Mouse (Mus musculus): ENCODE measurements around the gene Spata48. TPM values are rescaled to one million over a fixed set of nuclear protein-coding genes. Genes with fewer than 3 reads are reported as not detected.
A peak's percentile ranks its signal among the peaks of the same experiment; 100 is the strongest.

Gene Spata48
- polyA plus RNA-seq (2015; fragmentation: Nextera tagmentation; extraction: Ambion mirVana) = 0.15 and 1.8 TPM in 2 replicates

GRCm38 (mm10) chr11:11461635-11462560, at the start of gene Spata48, which contains the start of gene Zpbp:
Gene Spata48 (plus strand): TSS chr11:11462094.
Gene Zpbp (minus strand): TSS chr11:11462408.
- Histone ChIP-seq H3K9ac (ENCODE audit: low read length) (peak within 1 kb of the TSS; percentile 74), H3K4me2 (ENCODE audit: low read depth, low read length) (peak within 1 kb of the TSS; percentile 73), H3K4me3 (ENCODE audit: low read length) (peak within 1 kb of the TSS; percentile 62), H3K27ac (ENCODE audit: low read length) (peak within 1 kb of the TSS; percentile 60), H3K36me3 (ENCODE audit: control insufficient read depth, insufficient read depth, low read length) (no peaks in the 10 kb centered on the region), H3K9me3 (ENCODE audit: control insufficient read depth, low read length) (no peaks in the 10 kb centered on the region), H3K27me3 (ENCODE audit: control insufficient read depth, insufficient read depth, low read depth, low read length) (no peaks in the 10 kb centered on the region), H3K4me1 (replicated peaks; ENCODE audit: control insufficient read depth, insufficient read depth, low read length) (no peaks in the 10 kb centered on the region)
- ATAC-seq (ENCODE audit: low read depth) = peak; percentile 98
- 3% methylated on average over 48 of the region's 66 CpGs for WGBS

DNA sequence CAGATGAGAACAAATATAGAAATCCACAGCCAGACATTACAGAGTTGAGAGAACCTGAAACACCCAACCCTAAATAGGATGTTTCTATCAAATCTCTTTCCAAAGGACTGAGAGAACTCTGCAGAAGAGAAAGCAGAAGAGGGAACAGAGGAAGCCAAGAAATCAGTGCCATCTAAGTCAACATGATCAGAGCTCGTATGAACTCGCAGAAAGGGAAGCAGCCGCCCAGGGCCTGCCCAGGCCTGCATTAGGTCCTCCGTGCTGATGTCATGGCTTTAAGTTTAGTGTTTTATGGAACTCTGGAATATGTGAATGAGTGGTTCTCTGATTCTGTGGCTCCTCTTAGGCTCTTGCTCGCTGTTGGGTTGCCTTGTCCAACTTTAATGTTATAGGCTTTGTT, 47.7 kb upstream of the Spata48 start:
- ATAC-seq (ENCODE audit: low read depth) = no peak
- 80% methylated on average over 5 of the region's 5 CpGs for WGBS

GRCm38 (mm10) chr11:11417356-11417755, 44.5 kb upstream of the Spata48 start:
- 76% methylated on average over 2 of the region's 2 CpGs for WGBS
- no peak for ATAC-seq (ENCODE audit: low read depth)

More for the DNA sequence above, 47.7 kb upstream of the Spata48 start:
- Histone ChIP-seq H3K9ac (ENCODE audit: low read length) (no peak overlapping the region), H3K4me1 (replicated peaks; ENCODE audit: control insufficient read depth, insufficient read depth, low read length) (no peaks in the 10 kb centered on the region), H3K4me2 (ENCODE audit: low read depth, low read length) (no peak overlapping the region), H3K36me3 (ENCODE audit: control insufficient read depth, insufficient read depth, low read length) (no peaks in the 10 kb centered on the region), H3K27ac (ENCODE audit: low read length) (no peak overlapping the region), H3K4me3 (ENCODE audit: low read length) (no peak overlapping the region), H3K9me3 (ENCODE audit: control insufficient read depth, low read length) (no peaks in the 10 kb centered on the region), H3K27me3 (ENCODE audit: control insufficient read depth, insufficient read depth, low read depth, low read length) (no peaks in the 10 kb centered on the region)

DNA sequence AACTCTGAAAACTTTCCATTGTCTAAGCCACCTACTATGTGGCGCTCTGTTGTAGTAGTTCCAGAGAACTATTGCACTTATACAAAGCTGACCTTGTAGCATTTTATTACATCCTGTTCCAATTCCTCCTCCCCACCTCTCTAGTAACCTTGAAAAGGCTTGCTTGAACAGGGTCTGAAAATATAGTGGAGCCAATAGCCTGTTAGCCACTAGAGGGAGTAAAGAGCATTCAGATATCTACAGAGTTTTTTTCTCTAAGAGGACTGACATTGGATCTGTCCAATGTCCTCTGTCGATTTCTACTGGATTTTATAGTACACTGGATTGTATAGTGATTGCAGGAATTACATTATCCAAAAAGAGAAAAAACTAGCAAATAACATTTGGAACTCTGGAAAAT, 6.9 kb upstream of the Spata48 start:
- no peaks in the 10 kb centered on the region for H3K36me3 ChIP-seq (ENCODE audit: control insufficient read depth, insufficient read depth, low read length)
- no peak overlapping the region for H3K4me3 ChIP-seq (ENCODE audit: low read length)
- WGBS = 33% methylated on average over 2 of the region's 2 CpGs
- no peak overlapping the region for H3K4me2 ChIP-seq (ENCODE audit: low read depth, low read length)
- H3K9me3 ChIP-seq (ENCODE audit: control insufficient read depth, low read length) = no peaks in the 10 kb centered on the region
- H3K9ac ChIP-seq (ENCODE audit: low read length) = no peak overlapping the region
- no peak overlapping the region for H3K27ac ChIP-seq (ENCODE audit: low read length)
- ATAC-seq (ENCODE audit: low read depth) = no peak
- H3K27me3 ChIP-seq (ENCODE audit: control insufficient read depth, insufficient read depth, low read depth, low read length) = no peaks in the 10 kb centered on the region
- H3K4me1 ChIP-seq (replicated peaks; ENCODE audit: control insufficient read depth, insufficient read depth, low read length) = no peaks in the 10 kb centered on the region

More at GRCm38 (mm10) chr11:11417356-11417755, 44.5 kb upstream of the Spata48 start:
- no peak overlapping the region for H3K4me2 ChIP-seq (ENCODE audit: low read depth, low read length)
- no peaks in the 10 kb centered on the region for H3K9me3 ChIP-seq (ENCODE audit: control insufficient read depth, low read length)
- H3K27me3 ChIP-seq (ENCODE audit: control insufficient read depth, insufficient read depth, low read depth, low read length) = no peaks in the 10 kb centered on the region
- H3K27ac ChIP-seq (ENCODE audit: low read length) = no peak overlapping the region
- H3K36me3 ChIP-seq (ENCODE audit: control insufficient read depth, insufficient read depth, low read length) = no peaks in the 10 kb centered on the region
- no peaks in the 10 kb centered on the region for H3K4me1 ChIP-seq (replicated peaks; ENCODE audit: control insufficient read depth, insufficient read depth, low read length)
- H3K4me3 ChIP-seq (ENCODE audit: low read length) = no peak overlapping the region
- H3K9ac ChIP-seq (ENCODE audit: low read length) = no peak overlapping the region

GRCm38 (mm10) chr11:11462561-11462890, 632 bp downstream of the Spata48 start:
- H3K4me1 ChIP-seq (replicated peaks; ENCODE audit: control insufficient read depth, insufficient read depth, low read length) = no peaks in the 10 kb centered on the region
- ATAC-seq (ENCODE audit: low read depth) = no peak
- H3K36me3 ChIP-seq (ENCODE audit: control insufficient read depth, insufficient read depth, low read length) = no peaks in the 10 kb centered on the region
- H3K4me3 ChIP-seq (ENCODE audit: low read length) = peak overlapping the region; percentile 62
- no peak overlapping the region for H3K27ac ChIP-seq (ENCODE audit: low read length)
- H3K9ac ChIP-seq (ENCODE audit: low read length) = peak overlapping the region; percentile 74
- H3K9me3 ChIP-seq (ENCODE audit: control insufficient read depth, low read length) = no peaks in the 10 kb centered on the region
- 80% methylated on average over 5 of the region's 5 CpGs for WGBS
- H3K4me2 ChIP-seq (ENCODE audit: low read depth, low read length) = peak overlapping the region; percentile 73
- H3K27me3 ChIP-seq (ENCODE audit: control insufficient read depth, insufficient read depth, low read depth, low read length) = no peaks in the 10 kb centered on the region

- H3K27ac ChIP-seq (ENCODE audit: low read length) = no peak overlapping the region
- H3K27me3 ChIP-seq (ENCODE audit: control insufficient read depth, insufficient read depth, low read depth, low read length) = no peaks in the 10 kb centered on the region
- H3K4me3 ChIP-seq (ENCODE audit: low read length) = no peak overlapping the region
- no peaks in the 10 kb centered on the region for H3K36me3 ChIP-seq (ENCODE audit: control insufficient read depth, insufficient read depth, low read length)
- H3K4me1 ChIP-seq (replicated peaks; ENCODE audit: control insufficient read depth, insufficient read depth, low read length) = no peaks in the 10 kb centered on the region
- no peak overlapping the region for H3K9ac ChIP-seq (ENCODE audit: low read length)
- no peak overlapping the region for H3K4me2 ChIP-seq (ENCODE audit: low read depth, low read length)
- no peaks in the 10 kb centered on the region for H3K9me3 ChIP-seq (ENCODE audit: control insufficient read depth, low read length)
- ATAC-seq (ENCODE audit: low read depth) = no peak
These were observed 7.0 kb downstream of the Spata48 start for GRCm38 (mm10) chr11:11468924-11469323.

GRCm38 (mm10) chr11:11484378-11484777, 22.5 kb downstream of the Spata48 start:
- 40% methylated on average over 8 of the region's 8 CpGs for WGBS
- no peak overlapping the region for H3K27ac ChIP-seq (ENCODE audit: low read length)
- H3K27me3 ChIP-seq (ENCODE audit: control insufficient read depth, insufficient read depth, low read depth, low read length) = no peaks in the 10 kb centered on the region
- H3K36me3 ChIP-seq (ENCODE audit: control insufficient read depth, insufficient read depth, low read length) = no peaks in the 10 kb centered on the region
- H3K4me3 ChIP-seq (ENCODE audit: low read length) = no peak overlapping the region
- no peak for ATAC-seq (ENCODE audit: low read depth)
- no peaks in the 10 kb centered on the region for H3K9me3 ChIP-seq (ENCODE audit: control insufficient read depth, low read length)
- no peak overlapping the region for H3K4me2 ChIP-seq (ENCODE audit: low read depth, low read length)
- no peaks in the 10 kb centered on the region for H3K4me1 ChIP-seq (replicated peaks; ENCODE audit: control insufficient read depth, insufficient read depth, low read length)
- no peak overlapping the region for H3K9ac ChIP-seq (ENCODE audit: low read length)

DNA sequence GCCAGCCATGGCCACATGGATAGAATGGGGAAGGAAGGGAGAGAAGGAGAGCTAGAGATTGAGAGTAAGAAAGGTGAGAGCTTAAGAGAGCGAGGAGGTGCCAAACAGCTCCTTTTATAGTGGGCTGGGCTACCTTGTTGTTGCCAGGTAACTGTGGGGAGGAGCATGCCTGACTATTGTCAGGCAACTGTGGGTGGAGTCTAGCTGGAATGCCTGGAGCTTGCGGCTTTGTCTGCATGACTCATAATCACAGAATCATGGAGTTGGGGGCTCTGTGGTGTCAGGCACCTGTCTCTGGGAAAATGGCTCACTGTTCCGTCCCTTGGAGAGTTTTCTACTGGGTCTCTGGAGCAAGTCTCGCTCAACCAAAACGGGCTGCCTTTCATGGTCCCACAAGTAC, 30.1 kb downstream of the Spata48 start:
- no peak overlapping the region for H3K4me2 ChIP-seq (ENCODE audit: low read depth, low read length)
- no peaks in the 10 kb centered on the region for H3K4me1 ChIP-seq (replicated peaks; ENCODE audit: control insufficient read depth, insufficient read depth, low read length)
- no peaks in the 10 kb centered on the region for H3K9me3 ChIP-seq (ENCODE audit: control insufficient read depth, low read length)
- no peak overlapping the region for H3K27ac ChIP-seq (ENCODE audit: low read length)
- no peak for ATAC-seq (ENCODE audit: low read depth)
- no peak overlapping the region for H3K9ac ChIP-seq (ENCODE audit: low read length)
- no peaks in the 10 kb centered on the region for H3K27me3 ChIP-seq (ENCODE audit: control insufficient read depth, insufficient read depth, low read depth, low read length)
- H3K36me3 ChIP-seq (ENCODE audit: control insufficient read depth, insufficient read depth, low read length) = no peaks in the 10 kb centered on the region
- 58% methylated on average over 5 of the region's 5 CpGs for WGBS
- H3K4me3 ChIP-seq (ENCODE audit: low read length) = no peak overlapping the region

- Histone ChIP-seq H3K27me3 (ENCODE audit: control insufficient read depth, insufficient read depth, low read depth, low read length) (no peaks in the 10 kb centered on the region), H3K9ac (ENCODE audit: low read length) (no peak overlapping the region), H3K4me1 (replicated peaks; ENCODE audit: control insufficient read depth, insufficient read depth, low read length) (no peaks in the 10 kb centered on the region), H3K9me3 (ENCODE audit: control insufficient read depth, low read length) (no peaks in the 10 kb centered on the region), H3K36me3 (ENCODE audit: control insufficient read depth, insufficient read depth, low read length) (no peaks in the 10 kb centered on the region), H3K4me2 (ENCODE audit: low read depth, low read length) (no peak overlapping the region), H3K4me3 (ENCODE audit: low read length) (no peak overlapping the region), H3K27ac (ENCODE audit: low read length) (no peak overlapping the region)
- WGBS = 86% methylated on average over 2 of the region's 2 CpGs
- ATAC-seq (ENCODE audit: low read depth) = no peak
These were observed 33.8 kb downstream of the Spata48 start for GRCm38 (mm10) chr11:11495697-11496096.
